Mouse (Mus musculus): ENCODE data around the gene Mob1a. TPM values are rescaled to one million over a fixed set of nuclear protein-coding genes. Genes with fewer than 3 reads are reported as not detected.

Mob1a gene
- polyA plus RNA-seq, 1 experiment from 2014 or later: 78.5 TPM

GRCm38 (mm10) chr6:83356569-83357138 is 30.8 kb downstream of the Mob1a start:
- 24% methylated on average over 7 of the region's 7 CpGs for WGBS
- peaks cover 20% of the 10 kb centered on the region for H3K4me1 ChIP-seq (replicated peaks; ENCODE audit: control insufficient read depth, insufficient read depth, low read length)
- H3K9me3 ChIP-seq (ENCODE audit: control insufficient read depth, low read length): no peaks in the 10 kb centered on the region
- H3K27me3 ChIP-seq (replicated peaks; ENCODE audit: control insufficient read depth, insufficient read depth, low read length): no peaks in the 10 kb centered on the region
- no peak overlapping the region for H3K4me3 ChIP-seq (ENCODE audit: low read depth, low read length)
- no peak overlapping the region for H3K9ac ChIP-seq (ENCODE audit: low read depth, low read length)
- ATAC-seq (replicated peaks; ENCODE audit: low FRiP score) (peak; percentile 50), DNase-seq (ENCODE audit: low spot score) (peak; percentile 83)
- peak overlapping the region; percentile 42; the same call in 1 of the 2 replicates for H3K27ac ChIP-seq (ENCODE audit: low read depth, low read length)
- H3K36me3 ChIP-seq (ENCODE audit: control insufficient read depth, insufficient read depth, low read length): peaks cover 40% of the 10 kb centered on the region
- H3K4me2 ChIP-seq: no peak overlapping the region

- Histone ChIP-seq H3K4me2 (no peak overlapping the region), H3K9ac (ENCODE audit: low read depth, low read length) (no peak overlapping the region), H3K4me3 (ENCODE audit: low read depth, low read length) (no peak overlapping the region), H3K27me3 (replicated peaks; ENCODE audit: control insufficient read depth, insufficient read depth, low read length) (no peaks in the 10 kb centered on the region), H3K27ac (ENCODE audit: low read depth, low read length) (no peak overlapping the region), H3K9me3 (ENCODE audit: control insufficient read depth, low read length) (no peaks in the 10 kb centered on the region), H3K36me3 (ENCODE audit: control insufficient read depth, insufficient read depth, low read length) (peaks cover 40% of the 10 kb centered on the region), H3K4me1 (replicated peaks; ENCODE audit: control insufficient read depth, insufficient read depth, low read length) (peaks cover 18% of the 10 kb centered on the region)
- DNase-seq (ENCODE audit: low spot score) (no peak), ATAC-seq (replicated peaks; ENCODE audit: low FRiP score) (no peak)
- 93% methylated on average over 10 of the region's 10 CpGs for WGBS
These were observed 31.6 kb downstream of the Mob1a start for GRCm38 (mm10) chr6:83357436-83357835.

- Histone ChIP-seq H3K36me3 (ENCODE audit: control insufficient read depth, insufficient read depth, low read length) (peaks cover 28% of the 10 kb centered on the region), H3K9me3 (ENCODE audit: control insufficient read depth, low read length) (no peaks in the 10 kb centered on the region), H3K4me3 (ENCODE audit: low read depth, low read length) (no peak overlapping the region), H3K9ac (ENCODE audit: low read depth, low read length) (no peak overlapping the region), H3K4me2 (no peak overlapping the region), H3K27ac (ENCODE audit: low read depth, low read length) (no peak overlapping the region), H3K27me3 (replicated peaks; ENCODE audit: control insufficient read depth, insufficient read depth, low read length) (no peaks in the 10 kb centered on the region), H3K4me1 (replicated peaks; ENCODE audit: control insufficient read depth, insufficient read depth, low read length) (peaks cover 11% of the 10 kb centered on the region)
- DNase-seq (ENCODE audit: low spot score): no peak
- WGBS: 56% methylated on average over 11 of the region's 11 CpGs
- ATAC-seq (replicated peaks; ENCODE audit: low FRiP score): peak; percentile 42; the same call in 1 of the 2 replicates
These were observed 35.9 kb downstream of the Mob1a start for GRCm38 (mm10) chr6:83361523-83362248.

GRCm38 (mm10) chr6:83363075-83363474 is 37.3 kb downstream of the Mob1a start:
- Histone ChIP-seq H3K27ac (ENCODE audit: low read depth, low read length) (no peak overlapping the region), H3K4me1 (replicated peaks; ENCODE audit: control insufficient read depth, insufficient read depth, low read length) (peaks cover 8% of the 10 kb centered on the region), H3K9ac (ENCODE audit: low read depth, low read length) (no peak overlapping the region), H3K36me3 (ENCODE audit: control insufficient read depth, insufficient read depth, low read length) (peaks cover 34% of the 10 kb centered on the region), H3K27me3 (replicated peaks; ENCODE audit: control insufficient read depth, insufficient read depth, low read length) (no peaks in the 10 kb centered on the region), H3K4me3 (ENCODE audit: low read depth, low read length) (no peak overlapping the region), H3K9me3 (ENCODE audit: control insufficient read depth, low read length) (no peaks in the 10 kb centered on the region), H3K4me2 (no peak overlapping the region)
- WGBS: 86% methylated on average over 12 of the region's 12 CpGs
- DNase-seq (ENCODE audit: low spot score) (no peak), ATAC-seq (replicated peaks; ENCODE audit: low FRiP score) (no peak)

GRCm38 (mm10) chr6:83370316-83370965 is 44.6 kb downstream of the Mob1a start:
- no peaks in the 10 kb centered on the region for H3K4me1 ChIP-seq (replicated peaks; ENCODE audit: control insufficient read depth, insufficient read depth, low read length)
- no peak overlapping the region for H3K4me2 ChIP-seq
- H3K27ac ChIP-seq (ENCODE audit: low read depth, low read length): no peak overlapping the region
- H3K9ac ChIP-seq (ENCODE audit: low read depth, low read length): no peak overlapping the region
- H3K27me3 ChIP-seq (replicated peaks; ENCODE audit: control insufficient read depth, insufficient read depth, low read length): no peaks in the 10 kb centered on the region
- ATAC-seq (replicated peaks; ENCODE audit: low FRiP score) (no peak), DNase-seq (ENCODE audit: low spot score) (no peak)
- no peaks in the 10 kb centered on the region for H3K9me3 ChIP-seq (ENCODE audit: control insufficient read depth, low read length)
- H3K36me3 ChIP-seq (ENCODE audit: control insufficient read depth, insufficient read depth, low read length): peaks cover 71% of the 10 kb centered on the region
- WGBS: 92% methylated on average over 21 of the region's 21 CpGs
- H3K4me3 ChIP-seq (ENCODE audit: low read depth, low read length): no peak overlapping the region

DNA sequence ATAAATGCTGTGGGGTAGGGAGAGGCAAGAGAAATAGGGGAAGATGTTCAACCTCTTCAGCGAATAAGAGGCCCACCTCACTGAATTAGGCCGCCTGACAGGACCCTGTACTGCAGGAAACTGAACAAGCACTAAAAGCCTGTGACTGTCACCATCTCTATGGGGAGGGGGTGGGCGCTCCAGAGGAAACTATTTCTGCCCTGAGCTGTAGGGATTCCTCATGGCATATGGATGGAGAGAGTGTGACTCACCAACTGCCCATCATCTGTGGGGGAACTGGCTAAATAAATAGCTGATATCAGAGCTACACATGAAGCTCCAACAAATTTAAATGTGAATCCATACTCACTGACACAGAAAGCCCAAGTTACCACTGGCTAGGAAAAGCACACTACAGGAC is 45.5 kb downstream of the Mob1a start:
- no peak overlapping the region for H3K4me2 ChIP-seq
- H3K27ac ChIP-seq (ENCODE audit: low read depth, low read length): no peak overlapping the region
- H3K9me3 ChIP-seq (ENCODE audit: control insufficient read depth, low read length): no peaks in the 10 kb centered on the region
- 82% methylated on average over 3 of the region's 3 CpGs for WGBS
- DNase-seq (ENCODE audit: low spot score) (no peak), ATAC-seq (replicated peaks; ENCODE audit: low FRiP score) (no peak)
- H3K36me3 ChIP-seq (ENCODE audit: control insufficient read depth, insufficient read depth, low read length): peaks cover 76% of the 10 kb centered on the region
- no peaks in the 10 kb centered on the region for H3K27me3 ChIP-seq (replicated peaks; ENCODE audit: control insufficient read depth, insufficient read depth, low read length)
- H3K4me1 ChIP-seq (replicated peaks; ENCODE audit: control insufficient read depth, insufficient read depth, low read length): no peaks in the 10 kb centered on the region
- H3K4me3 ChIP-seq (ENCODE audit: low read depth, low read length): no peak overlapping the region
- H3K9ac ChIP-seq (ENCODE audit: low read depth, low read length): no peak overlapping the region

DNA sequence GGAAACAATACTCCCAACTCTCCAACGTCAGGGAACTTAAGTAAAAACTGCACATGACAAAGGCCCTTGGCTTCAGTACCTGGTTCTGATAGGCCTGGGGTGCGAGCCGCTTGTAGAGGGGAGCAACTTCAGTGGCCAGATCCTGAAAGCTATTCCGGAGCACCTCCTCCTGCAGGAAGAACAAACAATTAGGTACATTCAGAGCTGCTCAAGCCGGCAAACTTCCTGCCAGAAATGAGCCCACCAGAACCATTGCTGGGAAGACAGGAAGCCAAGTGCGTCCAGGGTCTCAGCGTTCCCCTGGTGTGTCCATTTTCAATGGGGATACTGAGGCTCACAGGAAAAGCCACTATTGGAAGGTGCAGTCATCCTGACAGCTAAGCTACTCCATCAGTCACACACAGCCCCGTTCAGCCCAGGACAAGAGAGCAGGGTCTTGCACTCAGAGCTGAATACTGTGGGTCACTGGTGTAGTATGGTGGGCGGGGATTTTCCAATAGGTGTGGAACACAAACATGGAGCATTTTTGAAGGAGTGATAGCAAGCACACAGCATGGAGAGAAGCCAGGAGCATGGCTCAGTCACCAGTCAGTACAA is 48.0 kb downstream of the Mob1a start:
- H3K9ac ChIP-seq (ENCODE audit: low read depth, low read length): no peak overlapping the region
- H3K9me3 ChIP-seq (ENCODE audit: control insufficient read depth, low read length): no peaks in the 10 kb centered on the region
- H3K4me3 ChIP-seq (ENCODE audit: low read depth, low read length): no peak overlapping the region
- no peak overlapping the region for H3K4me2 ChIP-seq
- no peak for ATAC-seq (replicated peaks; ENCODE audit: low FRiP score)
- H3K27me3 ChIP-seq (replicated peaks; ENCODE audit: control insufficient read depth, insufficient read depth, low read length): no peaks in the 10 kb centered on the region
- H3K4me1 ChIP-seq (replicated peaks; ENCODE audit: control insufficient read depth, insufficient read depth, low read length): no peaks in the 10 kb centered on the region
- H3K27ac ChIP-seq (ENCODE audit: low read depth, low read length): no peak overlapping the region
- no peak for DNase-seq (ENCODE audit: low spot score)
- WGBS: 80% methylated on average over 9 of the region's 9 CpGs
- H3K36me3 ChIP-seq (ENCODE audit: control insufficient read depth, insufficient read depth, low read length): peaks cover 61% of the 10 kb centered on the region

GRCm38 (mm10) chr6:83381510-83382491 is 56.0 kb downstream of the Mob1a start:
- WGBS: 59% methylated on average over 10 of the region's 10 CpGs
- H3K9ac ChIP-seq (ENCODE audit: low read depth, low read length): no peak overlapping the region
- DNase-seq (ENCODE audit: low spot score) (peak; percentile 51), ATAC-seq (replicated peaks; ENCODE audit: low FRiP score) (peak; percentile 99)
- H3K27ac ChIP-seq (ENCODE audit: low read depth, low read length): peak overlapping the region; percentile 23
- H3K4me1 ChIP-seq (replicated peaks; ENCODE audit: control insufficient read depth, insufficient read depth, low read length): peaks cover 12% of the 10 kb centered on the region
- no peaks in the 10 kb centered on the region for H3K9me3 ChIP-seq (ENCODE audit: control insufficient read depth, low read length)
- no peak overlapping the region for H3K4me3 ChIP-seq (ENCODE audit: low read depth, low read length)
- H3K36me3 ChIP-seq (ENCODE audit: control insufficient read depth, insufficient read depth, low read length): peaks cover 29% of the 10 kb centered on the region
- no peaks in the 10 kb centered on the region for H3K27me3 ChIP-seq (replicated peaks; ENCODE audit: control insufficient read depth, insufficient read depth, low read length)
- no peak overlapping the region for H3K4me2 ChIP-seq

Measured in liver, embryonic 11.5 days (tissue).